Mouse (Mus musculus) megakaryocyte, embryonic 14.5 days (primary cell): ENCODE measurements at regions not wholly inside any gene's neighbourhood (a gene's known extent, or its start where the extent isn't known, plus 50 kb on each side); places are given as distances from the start of the nearest gene placed in this dataset.

ENCODE experiments used
- FLI1 ChIP-seq: IDR thresholded peaks from 2 replicates; pipeline ENCODE4 v1.6.1; 2012; ENCODE audit warnings: low read length, inconsistent platforms, mixed read lengths
- GATA1 ChIP-seq: IDR thresholded peaks from 3 replicates; pipeline ENCODE4 v1.6.1; 2012; ENCODE audit warnings: mixed read lengths, low read length, inconsistent platforms, borderline replicate concordance

DNA sequence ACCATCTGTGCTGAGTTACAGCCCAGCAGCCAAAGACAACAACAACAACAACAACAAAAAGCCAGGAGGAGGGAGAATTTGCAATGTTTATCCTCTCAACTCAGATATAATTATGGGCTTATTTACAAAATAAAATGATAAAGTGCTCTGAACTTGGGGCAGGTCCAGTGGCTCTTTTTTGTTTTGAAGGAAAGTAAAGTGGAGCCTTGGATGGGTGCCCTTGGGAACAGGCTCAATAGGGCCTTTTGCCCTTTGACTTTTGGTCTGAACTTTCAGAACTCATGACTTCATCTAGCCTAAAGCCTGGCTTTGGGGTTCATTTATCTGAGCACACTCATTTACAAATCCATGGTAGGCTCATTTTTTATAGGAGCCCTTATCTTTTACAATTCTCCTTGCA is 396.2 kb upstream of the Igfbp3 start:
- TF ChIP-seq GATA1: no peak
- TF ChIP-seq FLI1: no peak
